Mouse (Mus musculus) limb, embryonic 12.5 days (tissue): ENCODE results near the gene D430041D05Rik. TPM values are rescaled to one million over a fixed set of nuclear protein-coding genes. Genes with fewer than 3 reads are reported as not detected.
"Not testable (repeated sequence)": the region's sequence is repeated elsewhere in the genome, so short reads cannot be mapped to it uniquely, and the experiment has no call there.

Experiments
- ATAC-seq: fragments of 200-750 bp; cut with Nextera tagmentation; 2 replicates; pipeline ENCODE4 v1.8.0; 2017; ENCODE audit warnings: low read depth, moderate TSS enrichment; ENCODE audit not compliant: insufficient number of reproducible peaks, insufficient read depth, low FRiP score, low TSS enrichment
- H3K27ac ChIP-seq: fragments of 300-500 bp; sonication (generic); 2 replicates; pipeline ENCODE4 v1.5.1; 2016; ENCODE audit warnings: mild to moderate bottlenecking, moderate library complexity
- H3K27me3 ChIP-seq: fragments of 300-500 bp; sonication (generic); 2 replicates; pipeline ENCODE4 v1.6.1; 2016; ENCODE audit warnings: mild to moderate bottlenecking, moderate library complexity
- H3K36me3 ChIP-seq: fragments of 300-500 bp; sonication (generic); 2 replicates; pipeline ENCODE4 v1.6.1; 2016; ENCODE audit warnings: mild to moderate bottlenecking, moderate library complexity
- H3K4me1 ChIP-seq: fragments of 300-500 bp; sonication (generic); replicated peaks from 2 replicates; pipeline ENCODE4 v1.6.1; 2016
- H3K4me2 ChIP-seq: fragments of 300-500 bp; sonication (generic); 2 replicates; pipeline ENCODE4 v1.6.1; 2016; ENCODE audit warnings: mild to moderate bottlenecking, moderate library complexity
- H3K4me3 ChIP-seq: fragments of 300-500 bp; sonication (generic); replicated peaks from 2 replicates; pipeline ENCODE4 v1.5.1; 2016; ENCODE audit warnings: mild to moderate bottlenecking
- H3K9ac ChIP-seq: fragments of 300-500 bp; sonication (generic); replicated peaks from 2 replicates; pipeline ENCODE4 v1.6.1; 2016; ENCODE audit warnings: mild to moderate bottlenecking, moderate library complexity
- H3K9me3 ChIP-seq: fragments of 300-500 bp; sonication (generic); 2 replicates; pipeline ENCODE4 v1.6.1; 2016; ENCODE audit warnings: mild to moderate bottlenecking, moderate library complexity
- WGBS: fragments of 180-500 bp; shearing (Covaris S2); methylation state at CpG from one replicate; pipeline ENCODE4 v1.1.7; 2016; 5-methylcytosine and 5-hydroxymethylcytosine counted together
- polyA plus RNA-seq: library from polyadenylated mRNA; unstranded; fragments of >200 nt; fragmentation: Nextera tagmentation; extraction: Ambion mirVana; gene quantifications from 2 replicates; pipeline ENCODE4 v1.2.1, GENCODE M21; 2016

The D430041D05Rik gene
- polyA plus RNA-seq, 1 experiment from 2014 or later, result 1.1 TPM

- Histone ChIP-seq H3K27ac (no peak overlapping the region), H3K4me3 (no peak overlapping the region), H3K36me3 (no peaks in the 10 kb centered on the region), H3K4me2 (no peak overlapping the region), H3K4me1 (no peaks in the 10 kb centered on the region), H3K27me3 (peaks cover 23% of the 10 kb centered on the region), H3K9ac (no peak overlapping the region), H3K9me3 (no peaks in the 10 kb centered on the region)
- 72% methylated on average over 6 of the region's 6 CpGs for WGBS
- ATAC-seq, result no peak
Measured at GRCm38 (mm10) chr2:104130165-104130564, 280.6 kb downstream of the D430041D05Rik start.

- no peak for ATAC-seq
- 85% methylated on average over 13 of the region's 13 CpGs for WGBS
- H3K9me3 ChIP-seq, result no peaks in the 10 kb centered on the region
- peaks cover 31% of the 10 kb centered on the region for H3K27me3 ChIP-seq
- no peaks in the 10 kb centered on the region for H3K4me1 ChIP-seq
- H3K9ac ChIP-seq, result no peak overlapping the region
- no peak overlapping the region for H3K4me2 ChIP-seq
- H3K4me3 ChIP-seq, result no peak overlapping the region
- no peak overlapping the region for H3K27ac ChIP-seq
- no peaks in the 10 kb centered on the region for H3K36me3 ChIP-seq
Measured at GRCm38 (mm10) chr2:104128803-104129531, 281.8 kb downstream of the D430041D05Rik start.

- no peak for ATAC-seq
- no peak overlapping the region for H3K4me3 ChIP-seq
- WGBS, result 66% methylated on average over 5 of the region's 5 CpGs
- H3K9ac ChIP-seq, result no peak overlapping the region
- no peak overlapping the region for H3K4me2 ChIP-seq
- H3K36me3 ChIP-seq, result no peaks in the 10 kb centered on the region
- peaks cover 8% of the 10 kb centered on the region for H3K4me1 ChIP-seq
- H3K27me3 ChIP-seq, result peaks cover 38% of the 10 kb centered on the region
- H3K27ac ChIP-seq, result no peak overlapping the region
- no peaks in the 10 kb centered on the region for H3K9me3 ChIP-seq
Measured at GRCm38 (mm10) chr2:104124071-104124470, 286.7 kb downstream of the D430041D05Rik start.

- Histone ChIP-seq H3K36me3 (no peaks in the 10 kb centered on the region), H3K4me1 (peaks cover 8% of the 10 kb centered on the region), H3K27me3 (peaks cover 38% of the 10 kb centered on the region), H3K4me2 (peak overlapping the region; percentile 97), H3K27ac (no peak overlapping the region), H3K4me3 (peak overlapping the region; percentile 72), H3K9me3 (no peaks in the 10 kb centered on the region), H3K9ac (peak overlapping the region; percentile 76; the same call in 1 of the 2 replicates)
- WGBS, result 47% methylated on average over 3 of the region's 3 CpGs
- peak; percentile 15; the same call in 1 of the 2 replicates for ATAC-seq
Measured at GRCm38 (mm10) chr2:104123540-104123939, 287.3 kb downstream of the D430041D05Rik start.

GRCm38 (mm10) chr2:104122505-104123378 is 288.1 kb downstream of the D430041D05Rik start, which contains the start of gene A930018P22Rik:
Gene A930018P22Rik (plus strand): TSS chr2:104122769.
- WGBS, result under 1% methylated on average over 74 of the region's 74 CpGs
- Histone ChIP-seq H3K4me1 (peaks cover 8% of the 10 kb centered on the region), H3K9me3 (no peaks in the 10 kb centered on the region), H3K4me2 (peak within 1 kb of the TSS; percentile 97), H3K27ac (peak within 1 kb of the TSS; percentile 62; the same call in 1 of the 2 replicates), H3K4me3 (peak within 1 kb of the TSS; percentile 72), H3K36me3 (no peaks in the 10 kb centered on the region), H3K27me3 (peaks cover 38% of the 10 kb centered on the region), H3K9ac (peak within 1 kb of the TSS; percentile 76)
- ATAC-seq, result peak; percentile 89

GRCm38 (mm10) chr2:104121681-104122504 is 288.9 kb downstream of the D430041D05Rik start:
- peak overlapping the region; percentile 62; the same call in 1 of the 2 replicates for H3K27ac ChIP-seq

GRCm38 (mm10) chr2:104120312-104120711 is 290.5 kb downstream of the D430041D05Rik start:
- H3K9ac ChIP-seq, result no peak overlapping the region
- peaks cover 22% of the 10 kb centered on the region for H3K27me3 ChIP-seq
- ATAC-seq, result no peak
- H3K36me3 ChIP-seq, result no peaks in the 10 kb centered on the region
- H3K9me3 ChIP-seq, result no peaks in the 10 kb centered on the region
- H3K4me2 ChIP-seq, result no peak overlapping the region
- no peak overlapping the region for H3K4me3 ChIP-seq
- WGBS, result 44% methylated on average over 6 of the region's 6 CpGs
- H3K4me1 ChIP-seq, result peaks cover 8% of the 10 kb centered on the region
- H3K27ac ChIP-seq, result no peak overlapping the region

More at GRCm38 (mm10) chr2:104121681-104122504, 288.9 kb downstream of the D430041D05Rik start:
- H3K9ac ChIP-seq, result no peak overlapping the region
- H3K4me3 ChIP-seq, result peak overlapping the region; percentile 72
- peaks cover 34% of the 10 kb centered on the region for H3K27me3 ChIP-seq
- ATAC-seq, result no peak
- peaks cover 8% of the 10 kb centered on the region for H3K4me1 ChIP-seq
- H3K4me2 ChIP-seq, result peak overlapping the region; percentile 97
- WGBS, result 77% methylated on average over 8 of the region's 8 CpGs
- no peaks in the 10 kb centered on the region for H3K36me3 ChIP-seq
- no peaks in the 10 kb centered on the region for H3K9me3 ChIP-seq

GRCm38 (mm10) chr2:104119097-104119496 is 291.7 kb downstream of the D430041D05Rik start:
- Histone ChIP-seq H3K9ac (no peak overlapping the region), H3K9me3 (no peaks in the 10 kb centered on the region), H3K27ac (no peak overlapping the region), H3K36me3 (no peaks in the 10 kb centered on the region), H3K4me3 (no peak overlapping the region), H3K27me3 (peaks cover 15% of the 10 kb centered on the region), H3K4me1 (peaks cover 8% of the 10 kb centered on the region), H3K4me2 (no peak overlapping the region)
- ATAC-seq, result no peak
- 64% methylated on average over 1 of the region's 1 CpGs for WGBS

- not testable (repeated sequence) for H3K4me1 ChIP-seq, H3K4me3 ChIP-seq
Measured at GRCm38 (mm10) chr2:104117173-104117572, 293.6 kb downstream of the D430041D05Rik start.

GRCm38 (mm10) chr2:104114898-104115297 is 295.9 kb downstream of the D430041D05Rik start:
- WGBS, result 90% methylated on average over 3 of the region's 3 CpGs
- no peaks in the 10 kb centered on the region for H3K27me3 ChIP-seq
- no peak for ATAC-seq

More at GRCm38 (mm10) chr2:104117173-104117572, 293.6 kb downstream of the D430041D05Rik start:
- not testable (repeated sequence) for H3K27me3 ChIP-seq, H3K27ac ChIP-seq, H3K4me2 ChIP-seq, H3K9me3 ChIP-seq, H3K9ac ChIP-seq, H3K36me3 ChIP-seq, ATAC-seq

More at GRCm38 (mm10) chr2:104114898-104115297, 295.9 kb downstream of the D430041D05Rik start:
- H3K4me3 ChIP-seq, result no peak overlapping the region
- H3K4me1 ChIP-seq, result no peaks in the 10 kb centered on the region
- H3K9ac ChIP-seq, result no peak overlapping the region
- H3K4me2 ChIP-seq, result no peak overlapping the region
- H3K9me3 ChIP-seq, result no peaks in the 10 kb centered on the region
- no peaks in the 10 kb centered on the region for H3K36me3 ChIP-seq
- H3K27ac ChIP-seq, result no peak overlapping the region
